Mouse (Mus musculus): ENCODE measurements around the gene Lsm4.

The Lsm4 gene

GRCm38 (mm10) chr8:70673079-70673856, at the start of gene Lsm4:
Gene Lsm4 (plus strand): TSS chr8:70673248.
- DNase-seq (ENCODE audit: low read depth, low spot score): peak; percentile 100

GRCm38 (mm10) chr8:70625104-70625503, 47.9 kb upstream of the Lsm4 start:
- DNase-seq (ENCODE audit: low read depth, low spot score): peak; percentile 66

- no peak for DNase-seq (ENCODE audit: low read depth, low spot score)
Observed at GRCm38 (mm10) chr8:70627041-70627440, 46.0 kb upstream of the Lsm4 start.

- DNase-seq (ENCODE audit: low read depth, low spot score): no peak
Observed at GRCm38 (mm10) chr8:70628986-70629490, 44.0 kb upstream of the Lsm4 start.

GRCm38 (mm10) chr8:70629574-70630531, 43.2 kb upstream of the Lsm4 start:
- peak; percentile 86 for DNase-seq (ENCODE audit: low read depth, low spot score)

- peak; percentile 88 for DNase-seq (ENCODE audit: low read depth, low spot score)
Observed at GRCm38 (mm10) chr8:70630532-70631381, 42.3 kb upstream of the Lsm4 start.

DNA sequence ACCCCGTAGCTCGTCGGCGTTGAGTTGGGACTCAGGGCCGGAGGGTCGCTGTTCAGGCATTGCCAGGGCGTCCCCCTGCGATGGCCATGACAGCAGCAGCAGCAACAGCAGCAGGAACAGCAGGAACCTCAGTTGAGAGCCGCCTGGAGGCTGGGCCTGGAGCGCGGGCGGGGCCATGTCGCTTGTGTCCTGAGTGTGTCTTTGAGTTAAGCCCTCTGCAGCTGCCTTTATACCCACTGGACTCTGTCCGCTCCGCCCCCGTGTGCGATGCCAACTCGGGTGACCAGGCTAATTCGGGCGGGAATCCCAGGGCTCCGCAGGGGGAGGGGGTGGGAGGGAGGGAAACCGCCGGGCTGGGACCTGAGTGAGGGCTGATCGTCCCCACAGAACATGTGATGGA, 41.6 kb upstream of the Lsm4 start:
- peak; percentile 21 for DNase-seq (ENCODE audit: low read depth, low spot score)

DNA sequence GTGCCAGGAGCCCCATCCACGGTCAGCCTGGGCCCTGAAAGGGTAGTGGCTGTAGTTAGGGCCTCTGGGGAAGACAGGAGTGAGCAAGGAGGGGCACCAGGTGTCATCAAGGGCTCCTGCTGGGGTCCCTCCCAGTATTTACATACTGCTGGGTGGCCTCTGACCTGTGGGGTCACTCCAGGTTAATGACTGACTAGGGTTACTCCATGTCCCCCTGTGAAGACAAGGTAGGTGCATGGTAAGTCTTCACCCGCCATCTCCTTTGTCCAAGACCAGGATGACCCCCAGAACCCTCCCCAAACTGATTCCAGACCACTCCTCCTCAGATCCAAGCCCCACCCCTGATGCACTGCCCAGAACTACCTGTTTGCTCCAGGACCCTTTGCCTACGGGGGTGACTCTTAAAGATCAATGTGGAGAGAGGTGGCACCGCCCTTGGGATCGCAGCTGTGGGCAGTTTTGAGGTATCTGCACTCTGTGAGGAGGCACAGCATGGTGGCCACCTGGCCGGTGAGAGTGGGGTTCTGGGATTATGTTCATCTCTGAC, 40.6 kb upstream of the Lsm4 start, which contains the start of gene Gdf15:
Gdf15 (minus strand) TSS at position 111 of the 547 bp plus-strand sequence.
- no peak for DNase-seq (ENCODE audit: low read depth, low spot score)

DNA sequence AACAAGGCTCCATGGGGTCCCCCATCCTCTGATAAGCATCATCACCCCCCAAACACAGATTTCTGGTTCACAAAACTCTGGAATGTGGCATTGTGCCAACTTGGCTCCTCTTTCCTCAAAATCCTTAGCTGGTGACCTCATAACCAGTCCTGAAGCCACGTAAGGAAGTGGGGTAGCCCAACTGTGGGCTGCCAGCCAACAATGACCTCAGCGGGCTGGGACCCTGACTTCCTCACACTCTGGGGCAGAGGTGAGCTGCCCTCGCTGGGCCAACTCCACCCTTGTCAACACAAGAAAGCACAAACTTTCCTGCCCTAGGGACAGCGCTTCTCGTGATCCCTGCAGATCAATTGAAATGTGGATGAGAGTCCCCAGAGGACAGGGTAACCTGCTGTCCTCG, 39.0 kb upstream of the Lsm4 start:
- peak; percentile 84 for DNase-seq (ENCODE audit: low read depth, low spot score)

DNA sequence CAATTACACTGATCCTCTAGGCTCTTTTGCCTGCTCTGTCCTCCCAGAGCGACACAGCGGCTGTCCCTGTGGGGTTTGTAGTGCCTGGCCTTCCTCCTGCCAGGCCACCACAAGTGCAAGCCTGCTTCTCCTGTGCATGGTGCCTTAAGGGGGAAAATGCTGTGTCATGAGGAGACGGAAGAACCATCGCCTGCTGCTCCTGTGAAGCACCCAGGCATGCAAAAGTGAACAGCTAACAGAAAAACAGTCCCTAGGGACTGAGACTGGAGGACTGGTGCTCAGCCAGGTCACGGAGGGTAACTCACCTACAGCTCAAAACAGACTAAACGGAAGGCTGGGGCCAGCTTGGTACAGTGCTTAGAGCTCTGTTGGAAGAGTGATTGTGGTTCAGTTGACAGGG, 37.5 kb upstream of the Lsm4 start:
- no peak for DNase-seq (ENCODE audit: low read depth, low spot score)

DNA sequence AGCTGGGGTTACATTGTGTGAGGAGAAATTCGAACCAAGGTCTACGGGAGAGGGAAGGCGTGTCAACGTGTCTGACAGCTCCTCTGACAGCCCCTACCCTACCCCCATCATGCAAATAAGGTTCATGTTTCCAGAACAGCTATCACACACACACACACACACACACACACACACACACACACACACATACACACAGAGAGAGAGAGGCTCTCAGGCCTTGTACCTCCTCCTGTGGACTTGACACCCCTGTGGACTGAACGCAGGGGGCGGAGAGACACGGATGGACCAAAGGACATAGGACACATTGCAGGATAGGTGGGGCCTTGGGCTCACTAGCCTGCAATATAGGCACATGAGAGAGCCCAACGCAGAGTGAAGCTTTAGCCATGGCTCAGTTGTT, 36.2 kb upstream of the Lsm4 start:
- DNase-seq (ENCODE audit: low read depth, low spot score): no peak

DNA sequence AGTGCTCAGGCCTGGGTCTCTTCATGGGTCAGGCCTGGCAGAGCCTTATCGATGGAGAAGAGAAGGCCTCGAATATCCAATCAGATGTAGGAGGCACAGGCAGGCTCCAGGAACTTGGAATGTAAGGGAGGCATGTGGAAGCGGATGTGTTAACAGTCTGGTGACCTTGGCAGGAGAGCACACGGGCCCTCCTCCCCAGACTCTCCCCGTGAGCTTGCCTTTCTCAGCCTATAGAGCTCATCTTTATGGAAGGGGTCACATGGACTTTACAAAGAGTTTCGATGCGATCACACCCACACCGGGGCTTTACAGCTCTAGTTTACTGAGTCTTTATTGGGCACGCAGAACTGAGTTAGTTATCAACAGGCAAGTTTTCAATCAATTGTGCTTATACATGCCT, 34.3 kb upstream of the Lsm4 start:
- no peak for DNase-seq (ENCODE audit: low read depth, low spot score)

GRCm38 (mm10) chr8:70643019-70643418, 30.0 kb upstream of the Lsm4 start:
- DNase-seq (ENCODE audit: low read depth, low spot score): peak; percentile 79

GRCm38 (mm10) chr8:70644065-70644464, 29.0 kb upstream of the Lsm4 start:
- no peak for DNase-seq (ENCODE audit: low read depth, low spot score)

DNA sequence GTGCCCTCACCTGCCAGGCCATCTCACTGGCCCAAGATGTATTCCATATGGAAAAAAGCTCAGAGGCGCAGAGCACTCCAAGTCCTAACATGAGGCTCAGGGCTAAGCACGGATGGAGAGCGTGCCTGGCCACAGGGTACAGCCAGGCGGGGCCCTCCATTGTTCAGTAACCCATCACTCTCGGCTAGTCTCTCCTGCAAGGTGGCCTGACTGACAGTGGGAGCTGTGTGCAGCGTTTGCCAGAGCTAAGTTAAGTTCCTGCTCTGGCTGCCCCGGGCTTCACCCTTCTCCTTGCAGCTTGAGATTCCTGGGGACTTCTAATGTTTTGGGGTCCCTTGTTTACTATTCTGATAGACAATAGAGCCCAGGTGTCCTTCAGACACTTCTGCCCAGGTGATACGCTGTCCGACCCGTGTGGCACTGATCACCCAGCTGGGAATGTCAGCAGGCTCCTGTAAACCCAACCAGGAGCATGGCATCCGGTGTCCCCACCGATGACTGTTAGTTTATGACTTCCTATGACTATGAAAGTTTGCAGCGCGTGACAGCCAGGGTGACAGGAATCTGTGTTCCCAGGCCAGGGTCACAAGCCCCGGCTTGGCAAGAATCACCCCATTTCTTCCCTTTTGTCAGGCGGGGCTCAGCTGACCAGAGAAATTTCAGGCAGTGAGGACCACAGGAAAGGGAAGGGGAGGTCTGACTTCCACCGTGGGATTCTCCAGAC, 27.4 kb upstream of the Lsm4 start:
- no peak for DNase-seq (ENCODE audit: low read depth, low spot score)

DNA sequence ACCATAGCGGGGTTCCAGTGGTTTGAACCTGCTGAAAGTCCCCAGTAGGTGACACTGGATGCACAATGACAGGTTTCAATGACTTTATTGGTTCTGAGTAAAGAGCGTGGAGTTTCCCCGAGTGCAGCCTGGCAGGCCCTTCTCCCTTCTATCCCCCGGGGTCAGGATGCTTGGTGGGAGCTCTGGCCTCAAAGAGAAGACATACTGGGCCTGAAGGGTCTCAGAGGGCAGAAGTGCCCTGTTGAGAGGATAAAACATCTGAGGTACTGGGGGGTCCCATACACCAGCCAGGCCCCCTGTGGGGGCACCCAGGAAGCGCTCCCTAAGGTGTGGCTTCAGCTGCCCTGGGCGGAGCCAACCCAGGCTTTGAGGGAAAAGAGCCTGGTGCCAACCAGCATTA, 26.7 kb upstream of the Lsm4 start:
- DNase-seq (ENCODE audit: low read depth, low spot score): no peak

- DNase-seq (ENCODE audit: low read depth, low spot score): no peak
Observed at GRCm38 (mm10) chr8:70646775-70647174, 26.3 kb upstream of the Lsm4 start.

- DNase-seq (ENCODE audit: low read depth, low spot score): no peak
Observed at GRCm38 (mm10) chr8:70647343-70648163, 25.5 kb upstream of the Lsm4 start.

DNA sequence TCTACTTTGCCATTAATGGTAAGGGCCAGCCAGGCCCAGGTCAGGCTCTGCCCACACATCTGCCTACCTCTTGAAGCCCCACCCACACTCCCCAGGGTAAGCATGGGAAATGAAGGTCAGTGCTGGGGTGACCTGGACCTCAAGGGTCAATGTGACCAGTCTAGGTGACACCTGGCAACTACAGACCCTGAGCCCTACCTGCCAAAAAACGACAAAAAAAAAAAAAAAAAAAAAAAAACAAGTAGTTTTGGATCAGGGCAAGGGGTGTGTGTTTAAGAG, 24.9 kb upstream of the Lsm4 start:
- DNase-seq (ENCODE audit: low read depth, low spot score): no peak

DNA sequence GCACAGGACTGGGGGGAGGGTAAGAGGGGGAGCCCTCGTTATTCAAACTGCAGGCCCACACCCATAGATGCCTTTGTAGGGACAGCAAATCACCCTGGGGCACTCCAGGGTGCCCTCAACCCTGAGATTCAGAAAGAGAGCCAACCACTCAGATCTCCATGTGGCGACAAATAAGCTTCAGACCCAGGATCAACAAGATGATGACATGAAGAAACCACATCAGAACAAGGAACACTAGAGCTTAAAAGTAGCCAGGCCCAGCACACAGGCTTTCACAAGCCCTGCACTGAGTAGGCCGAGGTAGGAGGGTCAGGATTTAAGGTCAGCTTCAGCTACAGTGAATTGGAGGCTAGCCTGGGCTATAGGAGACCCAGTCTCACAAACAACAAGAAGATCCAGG, 24.1 kb upstream of the Lsm4 start:
- DNase-seq (ENCODE audit: low read depth, low spot score): peak; percentile 65

All from 3T3-L1 (cell line).